Mouse (Mus musculus) retina, embryonic 14.5 days (tissue): ENCODE results near the gene Usp53.

Experiments
- DNase-seq: peaks from one replicate; pipeline ENCODE4 v3.0.0-alpha.2; 2015; ENCODE audit warnings: low spot score

Gene Usp53

GRCm38 (mm10) chr3:122984249-122985182 lies at the start of gene Usp53:
Gene Usp53, minus strand, starts transcription at chr3:122984510.
- DNase-seq: peak; percentile 92

- no peak for DNase-seq
These were observed 49.5 kb upstream of the Usp53 start for GRCm38 (mm10) chr3:123033804-123034203.

- DNase-seq: no peak
These were observed 41.3 kb upstream of the Usp53 start for GRCm38 (mm10) chr3:123025634-123026033.

GRCm38 (mm10) chr3:123024496-123025234 lies 40.4 kb upstream of the Usp53 start:
- DNase-seq: no peak

GRCm38 (mm10) chr3:123018792-123019191 lies 34.5 kb upstream of the Usp53 start:
- DNase-seq: no peak

- DNase-seq: no peak
These were observed 29.2 kb upstream of the Usp53 start for GRCm38 (mm10) chr3:123013476-123013875.

DNA sequence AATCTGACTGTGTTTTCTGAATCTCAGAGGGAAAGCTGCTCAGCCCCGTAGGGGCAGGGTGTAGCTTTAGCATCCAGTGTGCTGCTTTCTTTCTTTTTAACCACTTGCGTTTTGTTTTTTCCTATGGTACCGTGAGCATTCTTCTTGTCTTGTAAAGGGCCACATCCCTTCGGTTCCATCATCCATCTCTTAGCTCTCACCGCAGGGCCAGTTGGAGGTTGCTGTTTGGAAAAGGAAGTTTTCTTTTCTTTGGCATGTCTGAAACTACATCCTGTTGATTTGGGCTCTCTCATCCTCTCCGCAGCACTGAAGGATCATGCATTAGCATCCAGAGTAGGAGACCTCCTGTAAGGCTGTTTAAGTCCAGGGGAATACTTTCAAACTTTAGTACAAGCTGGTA lies 25.1 kb upstream of the Usp53 start:
- DNase-seq: no peak

GRCm38 (mm10) chr3:123007386-123007785 lies 23.1 kb upstream of the Usp53 start:
- no peak for DNase-seq

DNA sequence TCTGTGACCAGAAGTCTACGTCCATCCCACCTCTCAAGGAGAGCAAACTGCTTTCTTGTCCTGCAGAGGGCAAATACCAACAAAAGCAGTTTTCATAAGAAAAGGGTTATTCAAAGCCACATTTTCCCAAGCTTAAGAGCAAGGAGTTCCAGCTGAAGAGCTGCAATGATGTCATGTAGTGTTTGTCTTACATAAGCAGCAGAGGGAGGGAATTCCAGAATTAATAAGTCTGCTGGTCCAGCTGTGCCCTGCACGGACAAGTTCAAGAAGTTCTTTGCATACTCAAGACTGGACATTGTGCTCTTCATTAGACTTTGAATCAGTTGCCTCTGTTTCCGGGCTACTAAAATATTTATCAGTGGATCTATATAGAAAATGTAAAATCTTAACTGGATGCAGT lies 16.7 kb upstream of the Usp53 start:
- DNase-seq: no peak

- no peak for DNase-seq
These were observed 14.2 kb upstream of the Usp53 start for GRCm38 (mm10) chr3:122998511-122998910.

DNA sequence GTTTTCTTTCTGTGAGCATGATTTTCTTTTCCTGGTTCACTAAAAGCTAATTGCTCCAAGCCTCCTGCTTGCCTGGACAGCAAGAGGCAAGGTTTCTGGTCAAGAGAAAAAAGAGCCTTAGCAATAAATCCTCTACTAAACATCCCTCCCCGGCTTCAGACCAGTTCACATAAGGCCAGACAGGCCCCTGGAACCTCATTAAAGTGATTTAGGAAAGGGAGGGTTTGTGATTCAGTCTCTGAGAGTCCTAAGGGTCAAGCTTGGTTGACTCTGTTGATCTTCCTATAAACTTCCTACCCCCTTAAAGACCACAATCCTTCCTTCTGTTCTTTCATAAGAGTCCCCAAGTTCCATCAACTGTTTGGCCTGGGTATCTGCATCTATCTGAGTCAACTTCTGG lies 12.7 kb upstream of the Usp53 start:
- no peak for DNase-seq

DNA sequence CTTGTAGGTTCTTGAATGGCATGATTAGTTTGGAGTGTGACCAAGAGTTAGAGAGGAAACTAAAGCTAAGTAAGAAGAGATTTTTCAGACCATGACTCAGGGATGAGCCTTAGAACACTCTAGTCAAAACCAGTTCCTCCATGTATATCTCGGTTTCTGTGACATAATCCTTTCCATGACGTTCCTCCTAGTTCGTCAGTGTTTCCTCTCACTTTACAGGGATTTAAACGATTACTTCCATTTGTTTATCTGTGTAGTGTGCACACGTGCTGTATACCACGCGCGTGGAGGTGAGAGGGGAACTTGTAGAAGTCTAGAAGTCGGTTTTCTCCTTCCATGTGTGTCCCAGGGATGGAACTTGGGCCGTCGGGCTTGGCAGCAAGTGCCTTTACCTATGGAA lies 2.6 kb upstream of the Usp53 start:
- no peak for DNase-seq

- DNase-seq: no peak
These were observed 2.1 kb upstream of the Usp53 start for GRCm38 (mm10) chr3:122986386-122986785.

DNA sequence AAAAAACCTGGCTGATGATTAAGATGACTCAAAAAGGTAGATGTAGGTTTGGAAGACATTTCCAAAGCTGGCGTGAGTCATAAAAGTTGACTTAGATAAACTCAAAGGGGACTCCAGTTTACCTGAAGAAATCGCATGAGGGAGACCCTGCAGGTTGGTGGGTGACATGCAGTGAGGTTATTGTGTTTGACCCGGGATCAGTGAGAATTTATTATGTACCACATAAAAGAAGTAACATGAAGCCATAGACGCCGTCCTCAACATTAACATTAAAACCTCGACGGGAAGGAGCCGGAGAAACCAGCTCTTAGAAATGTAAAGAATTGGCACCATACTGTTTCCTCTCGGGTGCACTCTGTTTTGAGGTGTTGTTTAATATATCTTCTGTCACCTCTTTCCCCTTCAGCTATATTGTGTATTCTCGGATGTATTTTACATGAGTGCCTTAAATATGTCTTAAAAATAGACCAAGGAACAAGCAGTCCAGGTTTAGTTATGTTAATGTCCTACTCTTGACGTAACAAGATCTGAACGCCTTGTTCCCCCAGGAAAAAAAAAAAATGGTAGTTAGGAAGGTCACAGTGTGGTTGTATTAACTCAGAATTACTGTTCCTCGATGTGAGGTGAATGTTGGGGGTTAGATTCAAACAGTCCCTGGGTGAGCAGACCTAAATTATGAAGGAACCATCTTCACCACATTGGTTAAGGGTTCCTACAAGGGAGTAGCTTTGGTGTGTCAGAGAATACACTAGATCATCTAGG lies 1.1 kb upstream of the Usp53 start:
- DNase-seq: no peak

GRCm38 (mm10) chr3:122983849-122984248 lies 461 bp downstream of the Usp53 start:
- peak; percentile 73 for DNase-seq

DNA sequence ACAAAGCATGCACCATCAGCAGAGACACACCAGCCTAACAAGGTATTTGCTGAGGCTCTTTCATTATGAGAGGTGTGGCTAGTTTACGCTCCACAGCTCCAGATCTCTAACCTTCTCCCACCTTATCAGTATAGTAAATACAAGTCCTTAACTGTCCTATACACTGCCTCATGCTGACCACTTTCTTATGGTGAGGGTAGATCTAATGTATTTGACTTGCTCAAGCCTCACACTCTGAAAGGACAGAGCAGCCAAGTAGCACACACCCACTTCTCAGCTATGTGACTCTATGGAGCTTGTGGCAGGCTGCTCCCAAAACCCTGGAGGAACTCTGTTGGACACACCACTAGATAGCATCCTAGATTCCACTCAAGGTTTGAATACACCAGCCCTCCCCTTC lies 8.3 kb downstream of the Usp53 start:
- DNase-seq: no peak

DNA sequence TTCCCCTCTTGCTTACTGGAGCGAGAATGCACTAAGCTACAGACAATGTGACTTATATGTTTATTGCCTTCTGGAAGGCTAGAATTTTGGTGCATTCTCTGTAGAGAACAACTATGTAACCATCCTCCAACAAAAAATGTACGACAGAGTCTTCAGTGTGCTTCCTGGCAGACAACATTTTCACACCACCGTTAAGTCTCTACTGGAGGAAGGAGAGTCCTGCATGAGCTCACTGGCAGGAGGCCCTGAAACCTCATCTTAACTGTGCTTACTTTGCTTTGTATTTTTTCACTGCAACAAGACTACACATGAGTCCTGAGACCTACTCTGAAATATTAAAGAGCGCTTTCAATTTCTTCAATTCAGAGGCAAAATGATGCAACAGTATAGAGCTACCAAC lies 8.9 kb downstream of the Usp53 start:
- DNase-seq: no peak

GRCm38 (mm10) chr3:122974833-122975232 lies 9.5 kb downstream of the Usp53 start:
- no peak for DNase-seq

DNA sequence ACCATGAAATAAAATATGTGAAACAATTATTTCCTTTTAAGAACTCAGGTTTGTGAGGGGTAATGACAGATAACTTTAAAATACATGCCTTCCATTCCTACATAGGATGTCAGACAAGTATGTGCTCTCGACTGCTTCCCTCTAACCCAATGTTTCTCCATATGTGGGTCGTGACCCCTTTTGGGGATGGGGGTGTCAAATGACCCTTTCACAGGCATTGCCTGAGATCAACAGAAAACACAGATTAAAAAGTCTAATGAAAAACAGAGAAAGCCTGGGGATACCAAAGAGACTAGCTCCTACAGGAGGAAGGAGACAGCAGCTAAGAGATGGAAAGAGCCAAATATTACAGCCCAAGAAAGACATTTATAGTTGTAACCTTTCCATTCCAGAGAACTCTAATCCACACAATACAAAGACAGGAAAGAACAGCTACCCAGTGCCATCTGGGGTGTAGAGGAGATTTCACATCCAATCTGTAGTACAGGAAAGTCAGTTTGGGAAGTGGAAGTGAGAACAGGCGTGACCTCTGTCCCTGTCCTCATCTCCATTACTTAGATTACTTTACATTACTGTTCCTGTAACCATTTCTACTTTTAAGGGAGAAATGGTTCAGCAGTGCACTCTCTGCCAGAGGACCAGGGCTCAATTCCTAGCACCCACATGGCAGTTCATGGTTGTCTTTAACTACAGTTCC lies 12.0 kb downstream of the Usp53 start:
- no peak for DNase-seq

GRCm38 (mm10) chr3:122968391-122968790 lies 15.9 kb downstream of the Usp53 start:
- no peak for DNase-seq

DNA sequence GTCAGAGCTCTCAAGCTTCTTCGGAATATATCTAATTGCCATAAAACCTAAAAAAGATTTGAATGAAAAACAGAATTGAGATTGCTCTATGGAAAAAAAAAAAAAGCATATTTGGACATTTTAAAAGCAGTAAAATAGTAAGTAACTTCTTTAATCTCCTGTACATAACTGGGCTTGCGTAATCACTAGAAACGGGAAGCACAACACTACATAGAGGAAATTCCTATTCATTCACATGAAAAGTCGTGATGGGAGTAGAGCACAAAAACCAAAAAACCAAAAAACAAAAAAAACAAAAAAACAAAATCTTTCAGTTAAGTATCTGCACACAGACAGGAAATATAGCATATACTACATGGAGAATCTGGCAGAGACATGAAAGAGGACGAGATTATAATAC lies 20.0 kb downstream of the Usp53 start:
- no peak for DNase-seq

DNA sequence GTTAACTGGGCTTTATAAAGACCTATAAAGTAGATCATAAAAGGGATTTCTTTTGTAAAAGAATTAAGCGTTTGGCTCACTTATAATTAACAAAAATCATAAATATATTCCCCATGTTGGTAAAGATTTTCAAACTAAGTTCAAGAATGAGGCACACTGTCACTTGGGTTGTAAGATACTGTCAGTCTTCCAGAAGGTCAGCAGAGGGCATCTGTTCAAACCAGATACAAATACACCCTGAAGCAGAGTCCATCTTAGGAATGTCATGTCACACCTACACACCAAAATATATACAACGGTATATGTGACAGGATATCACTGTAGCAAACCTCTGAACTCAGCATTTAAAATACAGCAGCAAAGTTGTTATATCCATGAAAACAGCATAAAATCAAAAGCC lies 34.2 kb downstream of the Usp53 start:
- no peak for DNase-seq
